Mouse (Mus musculus) heart, adult 18-20 months (tissue): ENCODE data around the gene Desi2. TPM values are rescaled to one million over a fixed set of nuclear protein-coding genes. Genes with fewer than 3 reads are reported as not detected.
"Not testable (repeated sequence)": the region's sequence is repeated elsewhere in the genome, so short reads cannot be mapped to it uniquely, and the experiment has no call there.

Source experiments
- DNase-seq, 2 experiments: peaks; one replicate each; pipeline ENCODE4 v3.0.0; 2021 to 2022; ENCODE audit warnings: mixed read lengths in 1 of 2
- long read RNA-seq, 2 experiments: library from polyadenylated mRNA; stranded (forward); transcript quantifications; one replicate each; pipeline ENCODE4 v2.0.0; 2021
- total RNA-seq, 2 experiments: library from RNA; stranded (reverse); gene quantifications; 2 replicates each; pipeline ENCODE4 v1.2.3; 2021

Desi2 gene
- total RNA-seq: 10 to 100 TPM; 15.4 to 15.9 TPM
- long read RNA-seq, experiment 1, full-length matches to known transcripts: 21 of 25 reads
- long read RNA-seq, experiment 1, partial matches to known transcripts: 0 of 25 reads
- long read RNA-seq, experiment 1, other reads (novel, unspliced or antisense): 4 of 25 reads
- long read RNA-seq, experiment 2, full-length matches to known transcripts: 10 of 17 reads
- long read RNA-seq, experiment 2, partial matches to known transcripts: 0 of 17 reads
- long read RNA-seq, experiment 2, other reads (novel, unspliced or antisense): 7 of 17 reads

GRCm38 (mm10) chr1:178187216-178187791 is at the start of gene Desi2:
Gene Desi2 (plus strand): TSS chr1:178187417.
- peak; percentile 92 to 99 for DNase-seq

GRCm38 (mm10) chr1:178146513-178146912 is 40.7 kb upstream of the Desi2 start:
- DNase-seq: peak; percentile 24 to 35

GRCm38 (mm10) chr1:178146915-178147314 is 40.3 kb upstream of the Desi2 start:
- DNase-seq: peak in 1 of 2 experiments; percentile 32

GRCm38 (mm10) chr1:178182251-178182650 is 5.0 kb upstream of the Desi2 start:
- no peak for DNase-seq

GRCm38 (mm10) chr1:178185591-178185990 is 1.6 kb upstream of the Desi2 start:
- DNase-seq: no peak

GRCm38 (mm10) chr1:178187810-178188209 is 593 bp downstream of the Desi2 start:
- not testable (repeated sequence) for DNase-seq

- DNase-seq: peak in 1 of 2 experiments; percentile 25
Measured at GRCm38 (mm10) chr1:178188386-178188785, 1.2 kb downstream of the Desi2 start.

GRCm38 (mm10) chr1:178205701-178206325 is 18.6 kb downstream of the Desi2 start:
- peak; percentile 50 to 67 for DNase-seq

- DNase-seq: not testable (repeated sequence)
Measured at GRCm38 (mm10) chr1:178207856-178208255, 20.6 kb downstream of the Desi2 start.

GRCm38 (mm10) chr1:178209966-178210365 is 22.7 kb downstream of the Desi2 start:
- no peak for DNase-seq

- DNase-seq: no peak
Measured at GRCm38 (mm10) chr1:178217157-178217556, 29.9 kb downstream of the Desi2 start.

- no peak for DNase-seq
Measured at GRCm38 (mm10) chr1:178218305-178218704, 31.1 kb downstream of the Desi2 start.

GRCm38 (mm10) chr1:178219166-178220077 is 32.2 kb downstream of the Desi2 start:
- peak; percentile 45 to 66 for DNase-seq

GRCm38 (mm10) chr1:178228888-178229287 is 41.7 kb downstream of the Desi2 start:
- DNase-seq: not testable (repeated sequence)

- no peak for DNase-seq
Measured at GRCm38 (mm10) chr1:178234109-178234508, 46.9 kb downstream of the Desi2 start.

- no peak for DNase-seq
Measured at GRCm38 (mm10) chr1:178235919-178236466, 48.8 kb downstream of the Desi2 start.

- DNase-seq: no peak
Measured at GRCm38 (mm10) chr1:178238676-178239075, 51.5 kb downstream of the Desi2 start.

- DNase-seq: no peak
Measured at GRCm38 (mm10) chr1:178241884-178242508, 54.8 kb downstream of the Desi2 start.

GRCm38 (mm10) chr1:178248107-178248820 is 61.0 kb downstream of the Desi2 start:
- no peak for DNase-seq

- DNase-seq: no peak
Measured at GRCm38 (mm10) chr1:178254598-178254997, 67.4 kb downstream of the Desi2 start.

GRCm38 (mm10) chr1:178256351-178256750 is 69.1 kb downstream of the Desi2 start:
- no peak for DNase-seq
